Mouse (Mus musculus) CH12.LX (cell line): ENCODE measurements at regions not wholly inside any gene's neighbourhood (a gene's known extent, or its start where the extent isn't known, plus 50 kb on each side); places are given as distances from the start of the nearest gene placed in this dataset.

Source experiments
- DNase-seq: peaks from one replicate; pipeline ENCODE4 v3.0.0-alpha.2; 2013; ENCODE audit errors: extremely low read depth
- H3K27ac ChIP-seq: 2 replicates; pipeline ENCODE4 v1.5.1; 2012; ENCODE audit warnings: low read depth, mild to moderate bottlenecking, control low read depth, moderate library complexity; ENCODE audit not compliant: insufficient read depth
- H3K27me3 ChIP-seq: replicated peaks from 2 replicates; pipeline ENCODE3; 2012; ENCODE audit warnings: inconsistent platforms
- H3K36me3 ChIP-seq, 2 experiments: replicated peaks in 1 of 2; 2 replicates each; pipeline versions ENCODE3 to v1.6.1; 2012; ENCODE audit warnings: inconsistent platforms in 1 of 2, low read length in 1 of 2, mild to moderate bottlenecking in 1 of 2, mixed read lengths in 1 of 2, moderate library complexity in 1 of 2; ENCODE audit not compliant: control insufficient read depth in 1 of 2, insufficient read depth in 1 of 2
- H3K4me1 ChIP-seq, 2 experiments: 2 replicates each; pipeline ENCODE4 v1.6.1; 2012; ENCODE audit warnings: inconsistent platforms in 1 of 2, moderate library complexity in 1 of 2; ENCODE audit not compliant: insufficient read depth in 2 of 2, control insufficient read depth in 1 of 2
- H3K4me2 ChIP-seq: 2 replicates; pipeline ENCODE4 v1.6.1; 2012; ENCODE audit warnings: low read depth, mild to moderate bottlenecking, control low read depth; ENCODE audit not compliant: poor library complexity, insufficient read depth, severe bottlenecking
- H3K4me3 ChIP-seq, 3 experiments: fragments of 150-350 bp in 1 of 3; sonication (generic) in 1 of 3; replicated peaks in 1 of 3; 2 replicates each; pipeline versions ENCODE3 to v1.5.1; 2011 to 2012; ENCODE audit warnings: low read depth in 2 of 3, low read length in 2 of 3, mild to moderate bottlenecking in 2 of 3, moderate library complexity in 2 of 3, control low read depth in 1 of 3, improper control_type of control experiment in 1 of 3, inconsistent platforms in 1 of 3, mixed read lengths in 1 of 3; ENCODE audit not compliant: poor library complexity in 1 of 3
- H3K79me2 ChIP-seq: replicated peaks from 2 replicates; pipeline ENCODE4 v1.6.1; 2012; ENCODE audit warnings: mild to moderate bottlenecking, moderate library complexity; ENCODE audit not compliant: control insufficient read depth, poor library complexity, insufficient read depth, severe bottlenecking; ENCODE audit errors: extremely low read depth
- H3K9ac ChIP-seq: 2 replicates; pipeline ENCODE4 v1.6.1; 2012; ENCODE audit warnings: low read depth, mild to moderate bottlenecking, control low read depth, moderate library complexity; ENCODE audit not compliant: insufficient read depth
- H3K9me3 ChIP-seq: replicated peaks from 2 replicates; pipeline ENCODE3; 2012; ENCODE audit warnings: low read length, inconsistent platforms, mixed read lengths
- BHLHE40 ChIP-seq: IDR thresholded peaks from 2 replicates; pipeline ENCODE4 v1.6.1; 2011; ENCODE audit warnings: mild to moderate bottlenecking, low read depth, low read length, improper control_type of control experiment
- E2F4 ChIP-seq: IDR thresholded peaks from 2 replicates; pipeline ENCODE4 v1.6.1; 2011; ENCODE audit warnings: low read depth, low read length, improper control_type of control experiment; ENCODE audit not compliant: insufficient replicate concordance
- ETS1 ChIP-seq: conservative IDR thresholded peaks from 2 replicates; pipeline ENCODE4 v1.6.1; 2012; ENCODE audit warnings: low read depth, mild to moderate bottlenecking, inconsistent platforms, low read length, improper control_type of control experiment, moderate library complexity
- GABPA ChIP-seq: IDR thresholded peaks from 2 replicates; pipeline ENCODE4 v1.6.1; 2012; ENCODE audit warnings: low read depth, low read length, improper control_type of control experiment, inconsistent platforms; ENCODE audit not compliant: insufficient replicate concordance
- JUN ChIP-seq: IDR thresholded peaks from 2 replicates; pipeline ENCODE4 v1.6.1; 2011; ENCODE audit warnings: low read depth, mild to moderate bottlenecking, low read length, improper control_type of control experiment, moderate library complexity; ENCODE audit not compliant: insufficient read depth
- MAZ ChIP-seq: IDR thresholded peaks from 2 replicates; pipeline ENCODE4 v1.6.1; 2012; ENCODE audit warnings: low read depth, mild to moderate bottlenecking, inconsistent platforms, low read length, improper control_type of control experiment, moderate library complexity
- MEF2A ChIP-seq: IDR thresholded peaks from 2 replicates; pipeline ENCODE4 v1.6.1; 2014; ENCODE audit warnings: low read depth, mild to moderate bottlenecking, inconsistent platforms, low read length, improper control_type of control experiment, borderline replicate concordance
- MYC ChIP-seq: IDR thresholded peaks from 2 replicates; pipeline ENCODE4 v1.6.1; 2011; ENCODE audit warnings: low read depth, mild to moderate bottlenecking, improper control_type of control experiment, low read length
- PAX5 ChIP-seq: IDR thresholded peaks from 2 replicates; pipeline ENCODE4 v1.6.1; 2012; ENCODE audit warnings: low read length, inconsistent platforms, mixed read lengths
- SMC3 ChIP-seq: IDR thresholded peaks from 2 replicates; pipeline ENCODE4 v1.6.1; 2011; ENCODE audit warnings: low read depth, low read length, improper control_type of control experiment
- TBP ChIP-seq: conservative IDR thresholded peaks from 2 replicates; pipeline ENCODE4 v1.6.1; 2011; ENCODE audit warnings: low read depth, low read length, improper control_type of control experiment
- TCF12 ChIP-seq: IDR thresholded peaks from 2 replicates; pipeline ENCODE4 v1.6.1; 2014; ENCODE audit warnings: low read depth, mild to moderate bottlenecking, inconsistent platforms, low read length, improper control_type of control experiment
- UBTF ChIP-seq: IDR thresholded peaks from 2 replicates; pipeline ENCODE4 v1.6.1; 2012; ENCODE audit warnings: low read depth, mild to moderate bottlenecking, inconsistent platforms, low read length, improper control_type of control experiment, moderate library complexity
- USF2 ChIP-seq: conservative IDR thresholded peaks from 2 replicates; pipeline ENCODE4 v1.6.1; 2011; ENCODE audit warnings: low read depth, low read length, improper control_type of control experiment
- ZNF384 ChIP-seq: IDR thresholded peaks from 2 replicates; pipeline ENCODE4 v1.6.1; 2012; ENCODE audit warnings: low read depth, low read length, improper control_type of control experiment, inconsistent platforms
- dilution Hi-C: fragments of 300-500 bp; cut with MboI; formaldehyde crosslinking; loops from 2 replicates; pipeline ENCODE4 v1.14.3; 2020; ENCODE audit warnings: low sequenced_read_pairs; ENCODE audit not compliant: extremely low pct_unique_long_range_greater_than_20kb, extremely low pct_ligation_motif_present
- in situ Hi-C: fragments of 300-500 bp; cut with MboI; formaldehyde crosslinking; loops from 3 replicates; pipeline ENCODE4 v1.14.3; 2019; ENCODE audit warnings: low sequenced_read_pairs, low pct_ligation_motif_present, low pct_unique_long_range_greater_than_20kb, mixed read lengths

GRCm38 (mm10) chr7:72974384-72974783, 400.9 kb upstream of the Rgma start:
- H3K9ac ChIP-seq = no peak overlapping the region
- H3K4me1 ChIP-seq = no peaks in the 10 kb centered on the region
- in situ Hi-C loops = no loop called here
- no peak overlapping the region for H3K4me3 ChIP-seq
- no peaks in the 10 kb centered on the region for H3K9me3 ChIP-seq
- no peaks in the 10 kb centered on the region for H3K27me3 ChIP-seq
- no peak for DNase-seq
- H3K36me3 ChIP-seq = no peaks in the 10 kb centered on the region
- TF ChIP-seq SMC3 = no peak
- TF ChIP-seq GABPA = no peak
- TF ChIP-seq MYC = no peak
- TF ChIP-seq E2F4 = no peak
- no peak for TF ChIP-seq ETS1
- no peak for TF ChIP-seq TBP
- TF ChIP-seq JUN = no peak
- no peak for TF ChIP-seq MAZ
- TF ChIP-seq MEF2A = no peak
- no peak overlapping the region for H3K27ac ChIP-seq
- H3K4me2 ChIP-seq = no peak overlapping the region
- dilution Hi-C loops = no loop called here
- no peaks in the 10 kb centered on the region for H3K79me2 ChIP-seq

- in situ Hi-C loops = no loop called here
- no peaks in the 10 kb centered on the region for H3K4me1 ChIP-seq
- H3K27me3 ChIP-seq = no peaks in the 10 kb centered on the region
- dilution Hi-C loops = no loop called here
- H3K27ac ChIP-seq = no peak overlapping the region
- no peak overlapping the region for H3K9ac ChIP-seq
- no peak for DNase-seq
- H3K4me3 ChIP-seq = no peak overlapping the region
- no peaks in the 10 kb centered on the region for H3K79me2 ChIP-seq
- no peak for TF ChIP-seq PAX5
- TF ChIP-seq UBTF = no peak
- no peak for TF ChIP-seq ZNF384
- no peak for TF ChIP-seq TCF12
- TF ChIP-seq MEF2A = no peak
- TF ChIP-seq E2F4 = no peak
- TF ChIP-seq USF2 = no peak
- no peak for TF ChIP-seq BHLHE40
- no peak for TF ChIP-seq TBP
- TF ChIP-seq, all 38 proteins: peak for 0
- Histone ChIP-seq H3K4me2 (no peak overlapping the region), H3K9me3 (peaks cover 2% of the 10 kb centered on the region), H3K36me3 (no peaks in the 10 kb centered on the region)
Measured at GRCm38 (mm10) chr7:72990559-72991429, 384.5 kb upstream of the Rgma start.
